Mouse (Mus musculus) lung, postnatal 0 days (tissue): ENCODE results near the gene Rab11b.

Experiments
- CTCF ChIP-seq: IDR thresholded peaks from 2 replicates; pipeline ENCODE4 v1.5.1; 2016; ENCODE audit warnings: antibody characterized with exemption, mild to moderate bottlenecking
- EP300 ChIP-seq: IDR thresholded peaks from 2 replicates; pipeline ENCODE4 v1.6.1; 2016; ENCODE audit warnings: antibody characterized with exemption, mild to moderate bottlenecking, control low read depth

DNA sequence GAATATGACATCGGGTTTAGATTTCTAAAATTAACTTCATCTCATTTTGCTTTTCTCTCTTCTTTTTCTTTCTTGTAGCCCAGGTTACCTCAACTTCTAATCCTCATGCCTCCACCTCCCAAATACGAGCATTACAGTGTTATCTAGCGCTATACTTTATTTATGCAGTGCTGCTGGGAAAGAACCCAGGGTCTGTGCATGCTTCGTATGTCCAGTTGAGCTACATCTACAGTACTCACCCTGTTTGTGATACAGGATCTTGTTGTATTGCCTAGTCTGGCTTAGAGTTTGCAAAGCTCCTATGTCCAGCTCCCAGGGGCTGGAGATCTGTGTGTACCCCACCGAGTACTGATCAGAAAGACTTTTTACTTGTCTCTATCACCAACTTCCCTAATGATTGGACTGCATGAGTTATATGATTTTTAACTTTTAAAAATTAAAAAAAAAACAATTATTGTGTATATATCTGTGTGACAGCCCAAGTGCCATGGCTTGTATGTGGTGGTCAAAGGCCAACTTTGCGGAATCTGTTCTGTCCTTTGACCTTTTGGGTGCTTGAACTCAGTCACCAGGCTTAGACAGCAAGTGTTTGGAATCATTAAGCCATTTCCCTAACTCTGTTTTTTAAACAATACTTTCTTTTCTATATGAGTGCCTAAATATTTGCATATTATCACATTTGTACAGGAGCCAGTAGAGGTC is 13.7 kb upstream of the Rab11b start:
- no peak for TF ChIP-seq CTCF
- TF ChIP-seq EP300: no peak
